Mouse (Mus musculus) kidney, adult 2 months (tissue): ENCODE results near the gene Faim2.

Experiments used
- CTCF ChIP-seq: fragments of 200-500 bp; conservative IDR thresholded peaks from 2 replicates; pipeline ENCODE4 v1.5.1; 2011; ENCODE audit warnings: low read depth, mild to moderate bottlenecking, control low read depth, low read length, moderate library complexity, mixed read lengths; ENCODE audit not compliant: insufficient read depth, insufficient read length
- POLR2A ChIP-seq: fragments of 200-500 bp; IDR thresholded peaks from one replicate; pipeline ENCODE4 v1.6.1; 2011; ENCODE audit warnings: low read depth, low read length, control low read depth

DNA sequence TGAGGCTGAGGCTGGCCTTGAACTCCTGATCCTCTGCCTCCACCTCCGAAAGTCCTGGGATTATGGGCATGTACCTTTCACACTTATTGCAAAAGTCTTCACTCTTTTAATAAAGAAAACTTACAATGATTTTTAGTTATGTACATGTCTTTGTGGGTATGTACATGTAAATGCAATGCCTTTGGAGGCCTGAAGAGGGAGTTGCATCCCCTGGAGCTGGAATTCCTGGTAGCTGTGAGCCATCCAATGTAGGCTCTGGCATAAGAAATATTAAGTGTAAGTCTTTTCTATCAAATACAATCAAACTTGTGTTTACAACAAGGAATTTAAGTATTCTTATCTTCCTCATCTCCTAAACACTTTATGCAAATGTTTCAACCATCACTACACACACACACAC, 31.0 kb upstream of the Faim2 start:
- no peak for TF ChIP-seq CTCF
- TF ChIP-seq POLR2A, result no peak
